Mouse (Mus musculus): ENCODE measurements around the gene Abcb9. TPM values are rescaled to one million over a fixed set of nuclear protein-coding genes. Genes with fewer than 3 reads are reported as not detected.
A peak's percentile ranks its signal among the peaks of the same experiment; 100 is the strongest.
"Not testable (repeated sequence)": the region's sequence is repeated elsewhere in the genome, so short reads cannot be mapped to it uniquely, and the experiment has no call there.

The Abcb9 gene
- polyA plus RNA-seq, 1 experiment from 2014 or later: 3.6 TPM

- H3K9ac ChIP-seq: no peak overlapping the region
- no peaks in the 10 kb centered on the region for H3K9me3 ChIP-seq
- no peak overlapping the region for H3K27ac ChIP-seq
- no peak overlapping the region for H3K4me2 ChIP-seq
- ATAC-seq (ENCODE audit: borderline replicate concordance, extremely low read depth, low FRiP score, low TSS enrichment): no peak
- H3K27me3 ChIP-seq: no peaks in the 10 kb centered on the region
- H3K4me3 ChIP-seq: no peak overlapping the region
- WGBS: 78% methylated on average over 13 of the region's 13 CpGs
- peaks cover 34% of the 10 kb centered on the region for H3K4me1 ChIP-seq
- no peaks in the 10 kb centered on the region for H3K36me3 ChIP-seq
These were observed 18.4 kb downstream of the Abcb9 start for GRCm38 (mm10) chr5:124077241-124077640.

GRCm38 (mm10) chr5:124076559-124076958 is 19.0 kb downstream of the Abcb9 start:
- Histone ChIP-seq H3K4me2 (no peak overlapping the region), H3K9me3 (no peaks in the 10 kb centered on the region), H3K9ac (no peak overlapping the region), H3K27me3 (no peaks in the 10 kb centered on the region), H3K36me3 (no peaks in the 10 kb centered on the region), H3K4me3 (no peak overlapping the region), H3K27ac (no peak overlapping the region), H3K4me1 (peaks cover 34% of the 10 kb centered on the region)
- ATAC-seq (ENCODE audit: borderline replicate concordance, extremely low read depth, low FRiP score, low TSS enrichment): no peak
- 55% methylated on average over 9 of the region's 9 CpGs for WGBS

- H3K36me3 ChIP-seq: no peaks in the 10 kb centered on the region
- H3K9me3 ChIP-seq: no peaks in the 10 kb centered on the region
- no peak overlapping the region for H3K9ac ChIP-seq
- H3K4me2 ChIP-seq: no peak overlapping the region
- H3K27me3 ChIP-seq: no peaks in the 10 kb centered on the region
- no peak for ATAC-seq (ENCODE audit: borderline replicate concordance, extremely low read depth, low FRiP score, low TSS enrichment)
- no peak overlapping the region for H3K4me3 ChIP-seq
- H3K4me1 ChIP-seq: peaks cover 34% of the 10 kb centered on the region
- 55% methylated on average over 9 of the region's 9 CpGs for WGBS
- 0 out of 2 replicates have a peak overlapping the region, but pooled peaks have one; percentile 8 for H3K27ac ChIP-seq
These were observed 19.9 kb downstream of the Abcb9 start for GRCm38 (mm10) chr5:124075716-124076115.

- Histone ChIP-seq H3K36me3 (no peaks in the 10 kb centered on the region), H3K27ac (0 out of 2 replicates have a peak overlapping the region, but pooled peaks have one; percentile 7), H3K4me1 (peaks cover 34% of the 10 kb centered on the region), H3K4me3 (no peak overlapping the region), H3K9me3 (no peaks in the 10 kb centered on the region), H3K4me2 (no peak overlapping the region), H3K9ac (no peak overlapping the region), H3K27me3 (no peaks in the 10 kb centered on the region)
- ATAC-seq (ENCODE audit: borderline replicate concordance, extremely low read depth, low FRiP score, low TSS enrichment): peak; percentile 43; the same call in 1 of the 2 replicates
- 21% methylated on average over 10 of the region's 10 CpGs for WGBS
These were observed 20.7 kb downstream of the Abcb9 start for GRCm38 (mm10) chr5:124074845-124075307.

- H3K4me3 ChIP-seq: no peak overlapping the region
- WGBS: 46% methylated on average over 9 of the region's 9 CpGs
- no peaks in the 10 kb centered on the region for H3K36me3 ChIP-seq
- no peak overlapping the region for H3K27ac ChIP-seq
- H3K9me3 ChIP-seq: no peaks in the 10 kb centered on the region
- H3K4me1 ChIP-seq: peaks cover 27% of the 10 kb centered on the region
- ATAC-seq (ENCODE audit: borderline replicate concordance, extremely low read depth, low FRiP score, low TSS enrichment): no peak
- H3K27me3 ChIP-seq: no peaks in the 10 kb centered on the region
- no peak overlapping the region for H3K9ac ChIP-seq
- H3K4me2 ChIP-seq: no peak overlapping the region
These were observed 21.9 kb downstream of the Abcb9 start for GRCm38 (mm10) chr5:124073682-124074081.

GRCm38 (mm10) chr5:124069657-124070056 is 25.9 kb downstream of the Abcb9 start:
- no peaks in the 10 kb centered on the region for H3K27me3 ChIP-seq
- peaks cover 10% of the 10 kb centered on the region; the same call in 1 of the 2 replicates for H3K4me1 ChIP-seq
- no peak overlapping the region for H3K9ac ChIP-seq
- H3K4me3 ChIP-seq: no peak overlapping the region
- 78% methylated on average over 3 of the region's 3 CpGs for WGBS
- no peak overlapping the region for H3K4me2 ChIP-seq
- H3K36me3 ChIP-seq: no peaks in the 10 kb centered on the region
- ATAC-seq (ENCODE audit: borderline replicate concordance, extremely low read depth, low FRiP score, low TSS enrichment): no peak
- no peaks in the 10 kb centered on the region for H3K9me3 ChIP-seq
- no peak overlapping the region for H3K27ac ChIP-seq

GRCm38 (mm10) chr5:124062037-124062824 is 33.4 kb downstream of the Abcb9 start:
- no peak overlapping the region for H3K27ac ChIP-seq
- no peak for ATAC-seq (ENCODE audit: borderline replicate concordance, extremely low read depth, low FRiP score, low TSS enrichment)
- no peaks in the 10 kb centered on the region for H3K4me1 ChIP-seq
- no peak overlapping the region for H3K9ac ChIP-seq
- H3K9me3 ChIP-seq: no peaks in the 10 kb centered on the region
- H3K4me2 ChIP-seq: no peak overlapping the region
- H3K36me3 ChIP-seq: no peaks in the 10 kb centered on the region
- WGBS: 69% methylated on average over 12 of the region's 12 CpGs
- no peaks in the 10 kb centered on the region for H3K27me3 ChIP-seq
- H3K4me3 ChIP-seq: no peak overlapping the region

- no peak overlapping the region for H3K9ac ChIP-seq
- no peaks in the 10 kb centered on the region for H3K27me3 ChIP-seq
- H3K4me3 ChIP-seq: no peak overlapping the region
- WGBS: 41% methylated on average over 5 of the region's 5 CpGs
- ATAC-seq (ENCODE audit: borderline replicate concordance, extremely low read depth, low FRiP score, low TSS enrichment): no peak
- no peak overlapping the region for H3K27ac ChIP-seq
- H3K9me3 ChIP-seq: no peaks in the 10 kb centered on the region
- no peak overlapping the region for H3K4me2 ChIP-seq
- no peaks in the 10 kb centered on the region for H3K4me1 ChIP-seq
- H3K36me3 ChIP-seq: no peaks in the 10 kb centered on the region
These were observed 35.9 kb downstream of the Abcb9 start for GRCm38 (mm10) chr5:124059677-124060076.

- no peaks in the 10 kb centered on the region for H3K36me3 ChIP-seq
- no peaks in the 10 kb centered on the region for H3K9me3 ChIP-seq
- no peak overlapping the region for H3K27ac ChIP-seq
- no peak for ATAC-seq (ENCODE audit: borderline replicate concordance, extremely low read depth, low FRiP score, low TSS enrichment)
- no peaks in the 10 kb centered on the region for H3K4me1 ChIP-seq
- no peak overlapping the region for H3K4me2 ChIP-seq
- no peaks in the 10 kb centered on the region for H3K27me3 ChIP-seq
- no peak overlapping the region for H3K4me3 ChIP-seq
- H3K9ac ChIP-seq: no peak overlapping the region
- WGBS: 89% methylated on average over 7 of the region's 7 CpGs
These were observed 36.8 kb downstream of the Abcb9 start for GRCm38 (mm10) chr5:124058749-124059148.

GRCm38 (mm10) chr5:124056956-124057355 is 38.6 kb downstream of the Abcb9 start:
- no peak overlapping the region for H3K4me3 ChIP-seq
- H3K4me1 ChIP-seq: no peaks in the 10 kb centered on the region
- ATAC-seq (ENCODE audit: borderline replicate concordance, extremely low read depth, low FRiP score, low TSS enrichment): no peak
- H3K27me3 ChIP-seq: no peaks in the 10 kb centered on the region
- no peak overlapping the region for H3K9ac ChIP-seq
- H3K4me2 ChIP-seq: no peak overlapping the region
- H3K9me3 ChIP-seq: no peaks in the 10 kb centered on the region
- WGBS: 52% methylated on average over 4 of the region's 4 CpGs
- no peaks in the 10 kb centered on the region for H3K36me3 ChIP-seq
- H3K27ac ChIP-seq: no peak overlapping the region

GRCm38 (mm10) chr5:124056219-124056618 is 39.4 kb downstream of the Abcb9 start:
- Histone ChIP-seq H3K27me3 (no peaks in the 10 kb centered on the region), H3K4me1 (no peaks in the 10 kb centered on the region)

GRCm38 (mm10) chr5:124052641-124053040 is 43.0 kb downstream of the Abcb9 start:
- not testable (repeated sequence) for H3K27ac ChIP-seq; H3K36me3 ChIP-seq; H3K4me3 ChIP-seq; H3K9ac ChIP-seq; ATAC-seq (ENCODE audit: borderline replicate concordance, extremely low read depth, low FRiP score, low TSS enrichment); H3K9me3 ChIP-seq; H3K27me3 ChIP-seq; H3K4me2 ChIP-seq
- WGBS: 95% methylated on average over 7 of the region's 7 CpGs
- peaks cover 14% of the 10 kb centered on the region; the same call in 1 of the 2 replicates for H3K4me1 ChIP-seq

More at GRCm38 (mm10) chr5:124056219-124056618, 39.4 kb downstream of the Abcb9 start:
- no peaks in the 10 kb centered on the region for H3K9me3 ChIP-seq
- H3K4me3 ChIP-seq: no peak overlapping the region
- no peaks in the 10 kb centered on the region for H3K36me3 ChIP-seq
- 100% methylated on average over 1 of the region's 1 CpGs for WGBS
- ATAC-seq (ENCODE audit: borderline replicate concordance, extremely low read depth, low FRiP score, low TSS enrichment): no peak
- H3K9ac ChIP-seq: no peak overlapping the region
- H3K4me2 ChIP-seq: no peak overlapping the region
- no peak overlapping the region for H3K27ac ChIP-seq

Measured in lung, embryonic 15.5 days (tissue).